Mouse (Mus musculus): Measurements from ENCODE around the gene Pnpla6. TPM values are rescaled to one million over a fixed set of nuclear protein-coding genes. Genes with fewer than 3 reads are reported as not detected.

Gene Pnpla6
- polyA plus RNA-seq (2012; fragmentation: generic; extraction: Trizol), result 18.6 TPM
- long read RNA-seq, experiment 1, full-length matches to known transcripts, result 1 of 3 reads
- long read RNA-seq, experiment 1, partial matches to known transcripts, result 1 of 3 reads
- long read RNA-seq, experiment 1, other reads (novel, unspliced or antisense), result 1 of 3 reads
- long read RNA-seq, experiment 2, full-length matches to known transcripts, result 5 of 88 reads
- long read RNA-seq, experiment 2, partial matches to known transcripts, result 29 of 88 reads
- long read RNA-seq, experiment 2, other reads (novel, unspliced or antisense), result 54 of 88 reads

GRCm38 (mm10) chr8:3515260-3515671 is at the start of gene Pnpla6:
Gene Pnpla6, plus strand, starts transcription at chr8:3515384.
- Histone ChIP-seq H3K79me2 (ENCODE audit: control insufficient read depth, insufficient read depth) (peaks cover 12% of the 10 kb centered on the region), H3K4me3 (ENCODE audit: insufficient read depth, poor library complexity, severe bottlenecking) (peak within 1 kb of the TSS; percentile 59), H3ac (ENCODE audit: control insufficient read depth, insufficient read length, low read depth) (peak within 1 kb of the TSS; percentile 63), H3K79me3 (ENCODE audit: low read depth) (no peaks in the 10 kb centered on the region), H3K27me3 (ENCODE audit: control insufficient read depth, insufficient read depth, insufficient read length) (no peaks in the 10 kb centered on the region), H3K36me3 (ENCODE audit: control insufficient read depth, insufficient read depth) (peaks cover 11% of the 10 kb centered on the region)
- TF ChIP-seq FOSL1 (IDR thresholded peaks at IDR 0.05; ENCODE audit: insufficient read depth, low read length, poor library complexity, severe bottlenecking) (no peak), CTCF (IDR thresholded peaks at IDR 0.05; ENCODE audit: control insufficient read depth, insufficient read depth, insufficient read length) (no peak), USF1 (IDR thresholded peaks at IDR 0.05; ENCODE audit: low read depth) (no peak), CEBPB (IDR thresholded peaks at IDR 0.05; ENCODE audit: low read depth) (no peak), MYOD1 (IDR thresholded peaks at IDR 0.05; ENCODE audit: control insufficient read depth, insufficient read length, low read depth) (no peak), MYOG (IDR thresholded peaks at IDR 0.05; ENCODE audit: control insufficient read depth, extremely low read depth, insufficient read length) (no peak), MAX (IDR thresholded peaks at IDR 0.05) (no peak)

- Histone ChIP-seq H3K79me3 (ENCODE audit: low read depth) (no peaks in the 10 kb centered on the region), H3ac (ENCODE audit: control insufficient read depth, insufficient read length, low read depth) (peak within 1 kb of the TSS; percentile 42), H3K27me3 (ENCODE audit: control insufficient read depth, insufficient read depth, insufficient read length) (no peaks in the 10 kb centered on the region), H3K4me3 (ENCODE audit: insufficient read depth, poor library complexity, severe bottlenecking) (peak within 1 kb of the TSS; percentile 25), H3K79me2 (ENCODE audit: control insufficient read depth, insufficient read depth) (no peaks in the 10 kb centered on the region), H3K36me3 (ENCODE audit: control insufficient read depth, insufficient read depth) (no peaks in the 10 kb centered on the region)
- no peak for TF ChIP-seq MYOG (IDR thresholded peaks at IDR 0.05; ENCODE audit: control insufficient read depth, extremely low read depth, insufficient read length)
- TF ChIP-seq CEBPB (IDR thresholded peaks at IDR 0.05; ENCODE audit: low read depth), result no peak
- no peak for TF ChIP-seq MYOD1 (IDR thresholded peaks at IDR 0.05; ENCODE audit: control insufficient read depth, insufficient read length, low read depth)
- TF ChIP-seq MAX (IDR thresholded peaks at IDR 0.05), result no peak
- no peak for TF ChIP-seq USF1 (IDR thresholded peaks at IDR 0.05; ENCODE audit: low read depth)
- TF ChIP-seq CTCF (IDR thresholded peaks at IDR 0.05; ENCODE audit: control insufficient read depth, insufficient read depth, insufficient read length), result no peak
- no peak for TF ChIP-seq FOSL1 (IDR thresholded peaks at IDR 0.05; ENCODE audit: insufficient read depth, low read length, poor library complexity, severe bottlenecking)
These were observed 47.9 kb upstream of the Pnpla6 start, which contains the start of gene Pex11g for GRCm38 (mm10) chr8:3467006-3467885. Gene Pex11g, minus strand, starts transcription at chr8:3467680.

GRCm38 (mm10) chr8:3467886-3468545 is 47.2 kb upstream of the Pnpla6 start:
- Histone ChIP-seq H3K79me3 (ENCODE audit: low read depth) (no peaks in the 10 kb centered on the region), H3ac (ENCODE audit: control insufficient read depth, insufficient read length, low read depth) (no peak overlapping the region), H3K4me3 (ENCODE audit: insufficient read depth, poor library complexity, severe bottlenecking) (peak overlapping the region; percentile 21), H3K27me3 (ENCODE audit: control insufficient read depth, insufficient read depth, insufficient read length) (no peaks in the 10 kb centered on the region), H3K79me2 (ENCODE audit: control insufficient read depth, insufficient read depth) (no peaks in the 10 kb centered on the region), H3K36me3 (ENCODE audit: control insufficient read depth, insufficient read depth) (no peaks in the 10 kb centered on the region)
- TF ChIP-seq USF1 (IDR thresholded peaks at IDR 0.05; ENCODE audit: low read depth) (no peak), MAX (IDR thresholded peaks at IDR 0.05) (no peak), CTCF (IDR thresholded peaks at IDR 0.05; ENCODE audit: control insufficient read depth, insufficient read depth, insufficient read length) (no peak), MYOD1 (IDR thresholded peaks at IDR 0.05; ENCODE audit: control insufficient read depth, insufficient read length, low read depth) (no peak), FOSL1 (IDR thresholded peaks at IDR 0.05; ENCODE audit: insufficient read depth, low read length, poor library complexity, severe bottlenecking) (no peak), CEBPB (IDR thresholded peaks at IDR 0.05; ENCODE audit: low read depth) (no peak), MYOG (IDR thresholded peaks at IDR 0.05; ENCODE audit: control insufficient read depth, extremely low read depth, insufficient read length) (no peak)

- Histone ChIP-seq H3ac (ENCODE audit: control insufficient read depth, insufficient read length, low read depth) (no peak overlapping the region), H3K27me3 (ENCODE audit: control insufficient read depth, insufficient read depth, insufficient read length) (no peaks in the 10 kb centered on the region), H3K79me3 (ENCODE audit: low read depth) (no peaks in the 10 kb centered on the region), H3K4me3 (ENCODE audit: insufficient read depth, poor library complexity, severe bottlenecking) (no peak overlapping the region), H3K36me3 (ENCODE audit: control insufficient read depth, insufficient read depth) (no peaks in the 10 kb centered on the region), H3K79me2 (ENCODE audit: control insufficient read depth, insufficient read depth) (no peaks in the 10 kb centered on the region)
- TF ChIP-seq FOSL1 (IDR thresholded peaks at IDR 0.05; ENCODE audit: insufficient read depth, low read length, poor library complexity, severe bottlenecking) (no peak), CTCF (IDR thresholded peaks at IDR 0.05; ENCODE audit: control insufficient read depth, insufficient read depth, insufficient read length) (no peak), MAX (IDR thresholded peaks at IDR 0.05) (no peak), USF1 (IDR thresholded peaks at IDR 0.05; ENCODE audit: low read depth) (no peak)
These were observed 46.3 kb upstream of the Pnpla6 start for GRCm38 (mm10) chr8:3468838-3469237.

- Histone ChIP-seq H3K79me2 (ENCODE audit: control insufficient read depth, insufficient read depth) (no peaks in the 10 kb centered on the region), H3K27me3 (ENCODE audit: control insufficient read depth, insufficient read depth, insufficient read length) (no peaks in the 10 kb centered on the region), H3K79me3 (ENCODE audit: low read depth) (no peaks in the 10 kb centered on the region), H3K36me3 (ENCODE audit: control insufficient read depth, insufficient read depth) (no peaks in the 10 kb centered on the region), H3K4me3 (ENCODE audit: insufficient read depth, poor library complexity, severe bottlenecking) (no peak within 1 kb of the TSS), H3ac (ENCODE audit: control insufficient read depth, insufficient read length, low read depth) (no peak within 1 kb of the TSS)
- TF ChIP-seq CEBPB (IDR thresholded peaks at IDR 0.05; ENCODE audit: low read depth), result no peak
- TF ChIP-seq USF1 (IDR thresholded peaks at IDR 0.05; ENCODE audit: low read depth), result no peak
- TF ChIP-seq MYOD1 (IDR thresholded peaks at IDR 0.05; ENCODE audit: control insufficient read depth, insufficient read length, low read depth), result no peak
- TF ChIP-seq MAX (IDR thresholded peaks at IDR 0.05), result no peak
- TF ChIP-seq MYOG (IDR thresholded peaks at IDR 0.05; ENCODE audit: control insufficient read depth, extremely low read depth, insufficient read length), result no peak
- no peak for TF ChIP-seq CTCF (IDR thresholded peaks at IDR 0.05; ENCODE audit: control insufficient read depth, insufficient read depth, insufficient read length)
These were observed 44.6 kb upstream of the Pnpla6 start, which contains the start of gene Tex45 for GRCm38 (mm10) chr8:3470562-3470961. Gene Tex45, plus strand, starts transcription at chr8:3470862.

All from C2C12 (cell line).